Mouse (Mus musculus): ENCODE measurements around the gene Zfp414. TPM values are rescaled to one million over a fixed set of nuclear protein-coding genes. Genes with fewer than 3 reads are reported as not detected.
"Not testable (repeated sequence)": the region's sequence is repeated elsewhere in the genome, so short reads cannot be mapped to it uniquely, and the experiment has no call there.

Gene Zfp414
- total RNA-seq (2021), result 10 to 100 TPM; 43.6 to 46.6 TPM

DNA sequence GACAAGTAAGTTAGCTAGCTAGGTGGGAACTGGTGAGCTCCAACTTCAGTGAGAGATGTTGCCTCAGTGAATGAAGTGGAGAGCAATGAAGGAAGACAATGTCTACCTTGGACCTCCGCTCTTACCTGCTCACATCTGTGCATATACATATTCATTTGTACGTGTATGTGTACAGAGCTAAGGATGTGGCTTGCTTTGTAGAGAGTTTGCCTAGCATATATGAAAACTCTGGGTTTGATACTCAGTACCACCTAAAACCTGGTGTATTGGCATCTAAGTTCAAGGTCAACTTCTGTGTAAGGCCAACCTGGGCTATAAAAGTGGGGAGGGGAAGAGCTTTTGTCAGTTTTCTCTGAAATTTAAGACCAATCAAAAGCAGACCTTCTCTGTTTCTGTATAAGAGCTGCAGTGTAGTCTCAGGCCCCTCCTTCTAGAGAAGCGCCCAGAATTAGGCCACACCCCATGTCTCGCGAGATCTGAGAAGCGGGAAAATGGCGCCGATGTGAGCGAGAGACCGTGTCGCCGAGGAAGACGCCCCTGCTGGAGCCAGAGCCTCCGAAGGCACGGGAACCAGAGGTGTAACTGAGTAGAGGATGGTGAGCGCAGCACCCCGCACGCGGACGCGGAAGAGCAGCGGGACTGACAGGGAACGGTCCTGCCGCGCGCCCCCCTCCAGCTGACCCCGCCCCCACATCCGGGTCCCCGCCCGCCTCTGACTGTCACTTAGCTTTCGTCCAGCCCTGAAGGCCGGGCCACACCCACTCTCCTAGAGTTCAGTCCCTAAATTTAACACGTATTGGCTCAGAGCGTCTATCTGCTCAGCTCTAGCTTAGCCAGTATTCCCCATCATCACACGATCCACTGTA is at the start of gene Zfp414:
Gene Zfp414 (plus strand): TSS at position 470 of the 866 bp plus-strand sequence.
- DNase-seq (ENCODE audit: low spot score in 2 of 2), result peak; percentile 89 to 90
- intact Hi-C loops (cut with DNase I), result no loop called here

GRCm38 (mm10) chr17:33584061-33584460 is 44.8 kb upstream of the Zfp414 start:
- DNase-seq (ENCODE audit: low spot score in 2 of 2), result no peak
- intact Hi-C loops (cut with DNase I), result no loop called here

GRCm38 (mm10) chr17:33586011-33586410 is 42.9 kb upstream of the Zfp414 start:
- no peak for DNase-seq (ENCODE audit: low spot score in 2 of 2)
- intact Hi-C loops (cut with DNase I), result no loop called here

GRCm38 (mm10) chr17:33597271-33597670 is 31.6 kb upstream of the Zfp414 start:
- intact Hi-C loops (cut with DNase I), result no loop called here
- DNase-seq (ENCODE audit: low spot score in 2 of 2), result no peak

GRCm38 (mm10) chr17:33598506-33598905 is 30.4 kb upstream of the Zfp414 start:
- intact Hi-C loops (cut with DNase I), result no loop called here
- no peak for DNase-seq (ENCODE audit: low spot score in 2 of 2)

DNA sequence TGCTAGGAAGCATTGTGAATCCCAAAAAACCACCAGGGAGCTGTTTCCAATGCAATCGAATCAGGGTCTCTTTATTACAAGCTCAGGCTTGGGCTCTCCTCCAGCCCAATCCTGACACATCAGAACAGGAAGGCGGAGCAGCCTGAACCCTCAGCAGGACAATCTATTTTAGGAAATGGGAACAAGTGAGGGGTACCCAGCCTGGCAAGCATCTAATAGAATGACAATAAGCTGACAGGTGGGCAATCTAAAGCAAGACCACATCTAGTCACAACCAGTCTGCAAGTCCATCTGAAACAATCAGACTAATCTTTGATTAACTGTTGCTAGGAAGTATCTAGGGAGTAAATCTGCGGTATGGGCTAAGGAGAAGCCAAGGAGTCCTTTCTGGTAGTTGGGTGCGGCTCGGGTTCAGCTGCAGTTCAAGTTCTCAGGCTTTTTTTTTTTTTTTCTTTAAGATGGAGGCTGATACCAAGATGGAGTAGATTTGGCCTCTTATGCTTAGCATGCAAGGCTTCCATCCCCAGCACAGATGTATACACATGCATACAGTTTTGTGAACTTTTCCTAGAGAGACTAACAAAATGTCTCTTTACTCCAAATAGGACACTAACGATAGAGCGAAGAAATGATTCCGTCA is 28.9 kb upstream of the Zfp414 start:
- DNase-seq (ENCODE audit: low spot score in 2 of 2), result no peak
- intact Hi-C loops (cut with DNase I), result no loop called here

DNA sequence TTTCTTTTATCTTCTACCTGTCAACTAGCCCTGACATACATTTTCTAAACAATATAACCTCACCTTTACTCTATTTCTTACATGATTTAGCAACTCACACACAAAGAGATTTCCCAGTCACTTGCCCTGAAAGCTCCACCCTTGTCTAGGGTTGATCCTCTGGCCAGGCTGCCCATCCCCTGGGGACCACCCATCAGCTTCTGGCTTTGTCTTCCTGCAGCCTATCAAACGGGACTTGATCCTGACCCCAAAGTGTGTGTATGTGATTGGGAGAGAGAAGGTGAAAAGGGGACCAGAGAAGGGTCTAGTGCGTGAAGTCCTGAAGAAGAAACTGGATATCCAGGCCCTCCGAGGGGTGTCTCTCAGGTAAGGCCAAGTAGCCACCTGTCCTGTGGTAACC is 28.1 kb upstream of the Zfp414 start:
- no peak for DNase-seq (ENCODE audit: low spot score in 2 of 2)
- intact Hi-C loops (cut with DNase I), result no loop called here

- DNase-seq (ENCODE audit: low spot score in 2 of 2), result no peak
- intact Hi-C loops (cut with DNase I), result no loop called here
Measured at GRCm38 (mm10) chr17:33601947-33602346, 26.9 kb upstream of the Zfp414 start.

- intact Hi-C loops (cut with DNase I), result no loop called here
- no peak for DNase-seq (ENCODE audit: low spot score in 2 of 2)
Measured at GRCm38 (mm10) chr17:33607273-33607672, 21.6 kb upstream of the Zfp414 start.

GRCm38 (mm10) chr17:33610548-33610947 is 18.3 kb upstream of the Zfp414 start:
- DNase-seq (ENCODE audit: low spot score in 2 of 2), result no peak
- intact Hi-C loops (cut with DNase I), result no loop called here

- DNase-seq (ENCODE audit: low spot score in 2 of 2); intact Hi-C loops (cut with DNase I): not testable (repeated sequence)
Measured at GRCm38 (mm10) chr17:33613726-33614125, 15.2 kb upstream of the Zfp414 start.

DNA sequence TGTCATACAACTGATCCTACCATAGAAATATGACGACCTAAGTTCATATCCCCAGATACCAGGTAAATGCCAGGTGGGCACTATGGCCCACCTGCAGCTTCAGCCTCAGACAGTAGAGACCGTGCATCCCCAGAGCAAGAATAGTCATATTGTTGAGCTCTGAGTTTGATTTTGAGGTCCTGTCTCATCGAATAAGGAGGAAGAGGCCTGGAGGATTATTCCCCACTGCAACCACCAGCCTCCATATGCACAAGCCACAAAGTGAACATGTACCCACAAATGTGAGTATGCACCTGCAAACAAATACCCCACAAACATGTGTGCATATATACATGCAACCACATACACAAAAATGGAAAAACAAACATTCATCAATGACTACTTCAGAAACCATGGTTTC is 1.6 kb upstream of the Zfp414 start:
- intact Hi-C loops (cut with DNase I), result no loop called here
- DNase-seq (ENCODE audit: low spot score in 2 of 2), result no peak

GRCm38 (mm10) chr17:33629487-33630125 is 716 bp downstream of the Zfp414 start:
- no peak for DNase-seq (ENCODE audit: low spot score in 2 of 2)

GRCm38 (mm10) chr17:33630171-33630895 is 1.4 kb downstream of the Zfp414 start:
- DNase-seq (ENCODE audit: low spot score in 2 of 2), result no peak
- intact Hi-C loops (cut with DNase I), result no loop called here

More at GRCm38 (mm10) chr17:33629487-33630125, 716 bp downstream of the Zfp414 start:
- intact Hi-C loops (cut with DNase I), result no loop called here

DNA sequence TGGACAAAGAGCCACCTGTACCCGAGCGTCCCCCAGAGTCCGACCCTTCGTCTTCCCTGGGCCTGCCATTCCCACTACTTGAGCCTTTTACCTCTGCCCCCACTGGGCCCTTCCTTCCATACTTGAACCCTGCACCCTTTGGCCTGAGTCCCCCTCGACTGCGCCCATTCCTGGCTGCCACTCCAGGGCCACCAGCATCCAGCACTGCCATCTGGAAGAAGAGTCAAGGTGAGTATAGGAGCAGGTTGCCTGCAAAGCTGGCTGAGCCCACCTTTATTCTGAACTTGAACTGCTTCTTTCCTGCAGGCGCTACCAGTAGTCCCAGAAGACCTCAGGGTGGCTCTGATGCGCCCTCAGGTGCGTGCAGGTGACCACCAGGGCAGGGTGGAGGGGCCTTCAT is 2.3 kb downstream of the Zfp414 start:
- intact Hi-C loops (cut with DNase I), result no loop called here
- no peak for DNase-seq (ENCODE audit: low spot score in 2 of 2)

- intact Hi-C loops (cut with DNase I), result no loop called here
- DNase-seq (ENCODE audit: low spot score in 2 of 2), result no peak
Measured at GRCm38 (mm10) chr17:33631796-33632195, 2.9 kb downstream of the Zfp414 start.

DNA sequence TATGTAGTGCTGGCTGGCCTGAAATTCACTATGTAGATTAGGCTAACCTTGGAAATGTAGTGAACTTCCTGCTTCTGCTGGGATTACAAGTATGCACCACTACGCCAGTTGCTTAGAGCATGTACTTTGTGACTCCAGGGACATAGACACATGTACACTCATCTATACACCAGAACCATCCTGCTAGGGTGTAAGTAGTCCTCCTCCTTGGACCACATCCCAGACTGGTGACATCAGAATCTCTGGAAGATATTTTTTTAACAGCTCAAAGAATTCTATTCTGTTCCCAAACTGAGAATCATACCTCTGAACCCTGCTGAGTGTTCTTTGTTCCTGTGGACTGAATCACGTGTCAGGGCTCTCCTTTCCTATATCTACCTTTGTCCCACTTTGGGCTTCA is 8.1 kb downstream of the Zfp414 start:
- intact Hi-C loops (cut with DNase I), result no loop called here
- peak in 1 of 2 experiments; percentile 24 for DNase-seq (ENCODE audit: low spot score in 2 of 2)

DNA sequence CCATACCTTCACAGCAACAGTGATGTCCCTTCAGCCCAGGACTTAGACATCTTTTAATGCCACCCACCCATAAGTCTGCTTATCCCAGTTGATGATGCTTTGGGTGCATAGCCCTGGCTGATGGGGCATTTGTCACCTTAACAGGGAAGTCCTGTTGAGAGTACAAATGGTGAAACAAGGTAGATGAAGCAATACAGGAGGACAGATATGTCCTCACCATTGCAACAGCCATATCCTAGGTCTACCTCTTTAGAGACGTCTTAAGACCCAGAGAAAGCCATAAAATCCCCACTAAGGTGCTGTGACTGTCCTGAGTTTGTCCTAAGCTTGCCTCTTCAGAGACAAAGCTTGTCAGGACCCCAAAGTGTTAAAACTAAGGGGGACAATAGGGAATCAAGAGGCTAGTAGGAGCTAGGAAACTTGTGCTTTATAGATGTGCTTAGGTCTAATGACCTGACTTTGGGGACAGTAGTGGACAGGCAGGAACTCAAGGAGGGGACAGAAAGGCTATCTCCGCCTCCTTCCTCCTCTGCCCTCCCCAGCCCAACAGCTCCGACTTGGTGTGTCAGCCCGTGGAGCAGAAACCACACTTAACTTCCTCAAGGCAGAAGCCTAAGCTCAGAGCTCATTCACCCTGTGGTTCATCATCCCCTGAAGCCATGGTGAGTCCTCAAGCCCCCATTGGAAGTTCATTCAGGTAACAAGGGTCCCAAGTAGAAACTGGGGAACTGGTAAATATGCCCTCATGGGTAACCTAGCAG is 8.8 kb downstream of the Zfp414 start, which contains the start of gene Pram1:
Gene Pram1 (plus strand): TSS at position 541 of the 761 bp plus-strand sequence.
- intact Hi-C loops (cut with DNase I), result no loop called here

GRCm38 (mm10) chr17:33639743-33640142 is 10.9 kb downstream of the Zfp414 start:
- intact Hi-C loops (cut with DNase I), result no loop called here
- DNase-seq (ENCODE audit: low spot score in 2 of 2), result no peak

More for the DNA sequence above, 8.8 kb downstream of the Zfp414 start, which contains the start of gene Pram1:
- no peak for DNase-seq (ENCODE audit: low spot score in 2 of 2)
